Mouse (Mus musculus) MEL (cell line): ENCODE measurements around the gene Lonp1. TPM values are rescaled to one million over a fixed set of nuclear protein-coding genes. Genes with fewer than 3 reads are reported as not detected.

Experiments
- DNase-seq: peaks from one replicate; pipeline ENCODE4 v3.0.0; 2011; ENCODE audit warnings: low read depth, low spot score
- H3K27ac ChIP-seq: 2 replicates; pipeline ENCODE4 v1.5.1; 2012; ENCODE audit warnings: low read depth, mild to moderate bottlenecking, control low read depth, low read length, moderate library complexity; ENCODE audit not compliant: control insufficient read depth
- H3K27me3 ChIP-seq, 2 experiments: fragments of 150-350 bp in 1 of 2; sonication (generic) in 1 of 2; 2 replicates each; pipeline ENCODE4 v1.6.1; 2012; ENCODE audit warnings: low read length in 2 of 2, mild to moderate bottlenecking in 2 of 2, improper control_type of control experiment in 1 of 2, moderate library complexity in 1 of 2; ENCODE audit not compliant: insufficient read depth in 2 of 2, control insufficient read depth in 1 of 2
- H3K36me3 ChIP-seq, 2 experiments: 2 replicates each; pipeline ENCODE4 v1.6.1; 2012 to 2014; ENCODE audit warnings: low read length in 2 of 2, improper control_type of control experiment in 1 of 2, inconsistent platforms in 1 of 2, mild to moderate bottlenecking in 1 of 2; ENCODE audit not compliant: insufficient read depth in 2 of 2, control insufficient read depth in 1 of 2
- H3K4me1 ChIP-seq, 2 experiments: fragments of 150-350 bp in 1 of 2; sonication (generic) in 1 of 2; 2 replicates each; pipeline ENCODE4 v1.6.1; 2012; ENCODE audit warnings: low read length in 2 of 2, improper control_type of control experiment in 1 of 2, mild to moderate bottlenecking in 1 of 2; ENCODE audit not compliant: insufficient read depth in 2 of 2, control insufficient read depth in 1 of 2
- H3K4me3 ChIP-seq, 2 experiments: fragments of 150-350 bp in 1 of 2; sonication (generic) in 1 of 2; 2 replicates each; pipeline ENCODE4 v1.5.1; 2012; ENCODE audit warnings: low read depth in 2 of 2, low read length in 2 of 2, mild to moderate bottlenecking in 2 of 2, moderate library complexity in 2 of 2, control low read depth in 1 of 2, improper control_type of control experiment in 1 of 2; ENCODE audit not compliant: control insufficient read depth in 1 of 2, insufficient read depth in 1 of 2
- H3K79me2 ChIP-seq: 2 replicates; pipeline ENCODE4 v1.6.1; 2012; ENCODE audit warnings: mild to moderate bottlenecking, low read length, moderate library complexity; ENCODE audit not compliant: control insufficient read depth, poor library complexity, insufficient read depth
- H3K9ac ChIP-seq: 2 replicates; pipeline ENCODE4 v1.6.1; 2012; ENCODE audit warnings: low read depth, mild to moderate bottlenecking, control low read depth, low read length, moderate library complexity; ENCODE audit not compliant: control insufficient read depth, poor library complexity, severe bottlenecking
- H3K9me3 ChIP-seq: fragments of 150-350 bp; sonication (generic); replicated peaks from 2 replicates; pipeline ENCODE4 v1.6.1; 2012; ENCODE audit warnings: mild to moderate bottlenecking, low read length, improper control_type of control experiment, moderate library complexity; ENCODE audit not compliant: insufficient read depth
- BHLHE40 ChIP-seq: IDR thresholded peaks from 2 replicates; pipeline ENCODE4 v1.6.1; 2012; ENCODE audit warnings: low read depth, mild to moderate bottlenecking, inconsistent platforms, low read length, improper control_type of control experiment, borderline replicate concordance
- CHD1 ChIP-seq: IDR thresholded peaks from 2 replicates; pipeline ENCODE4 v1.6.1; 2012; ENCODE audit warnings: low read depth, mild to moderate bottlenecking, inconsistent platforms, low read length, improper control_type of control experiment
- CHD2 ChIP-seq: IDR thresholded peaks from 2 replicates; pipeline ENCODE4 v1.6.1; 2011; ENCODE audit warnings: low read length, improper control_type of control experiment
- CTCF ChIP-seq, 3 experiments: IDR thresholded peaks in 2 of 3; conservative IDR thresholded peaks in 1 of 3; 2 replicates each; pipeline ENCODE4 v1.5.1; 2011 to 2012; ENCODE audit warnings: low read length in 3 of 3, low read depth in 2 of 3, mild to moderate bottlenecking in 2 of 3, improper control_type of control experiment in 1 of 3, inconsistent platforms in 1 of 3, mixed read lengths in 1 of 3, moderate library complexity in 1 of 3; ENCODE audit not compliant: control insufficient read depth in 1 of 3, insufficient read depth in 1 of 3, poor library complexity in 1 of 3, severe bottlenecking in 1 of 3
- E2F4 ChIP-seq: IDR thresholded peaks from 2 replicates; pipeline ENCODE4 v1.6.1; 2011; ENCODE audit warnings: low read depth, low read length, improper control_type of control experiment, borderline replicate concordance
- ELF1 ChIP-seq: IDR thresholded peaks from 2 replicates; pipeline ENCODE4 v1.6.1; 2014; ENCODE audit warnings: low read depth, mild to moderate bottlenecking, inconsistent platforms, low read length, improper control_type of control experiment, moderate library complexity
- EP300 ChIP-seq, 2 experiments: IDR thresholded peaks; 2 replicates each; pipeline ENCODE4 v1.6.1; 2011; ENCODE audit warnings: improper control_type of control experiment in 2 of 2, low read length in 2 of 2, low read depth in 1 of 2, mild to moderate bottlenecking in 1 of 2
- ETS1 ChIP-seq: IDR thresholded peaks from 2 replicates; pipeline ENCODE4 v1.6.1; 2012; ENCODE audit warnings: low read depth, mild to moderate bottlenecking, inconsistent platforms, low read length, improper control_type of control experiment, moderate library complexity
- GATA1 ChIP-seq: IDR thresholded peaks from 2 replicates; pipeline ENCODE4 v1.6.1; 2011; ENCODE audit warnings: low read depth, low read length, improper control_type of control experiment
- HCFC1 ChIP-seq: IDR thresholded peaks from 2 replicates; pipeline ENCODE4 v1.6.1; 2012; ENCODE audit warnings: low read depth, mild to moderate bottlenecking, inconsistent platforms, low read length, improper control_type of control experiment, moderate library complexity
- JUND ChIP-seq: IDR thresholded peaks from 2 replicates; pipeline ENCODE4 v1.6.1; 2011; ENCODE audit warnings: low read depth, mild to moderate bottlenecking, improper control_type of control experiment, low read length
- KAT2A ChIP-seq: conservative IDR thresholded peaks from 2 replicates; pipeline ENCODE4 v1.6.1; 2012; ENCODE audit warnings: low read depth, low read length, improper control_type of control experiment, inconsistent platforms
- MAFK ChIP-seq: IDR thresholded peaks from 2 replicates; pipeline ENCODE4 v1.6.1; 2011; ENCODE audit warnings: low read depth, mild to moderate bottlenecking, low read length, improper control_type of control experiment, borderline replicate concordance
- MAX ChIP-seq: IDR thresholded peaks from 2 replicates; pipeline ENCODE4 v1.6.1; 2011; ENCODE audit warnings: low read length, improper control_type of control experiment
- MAZ ChIP-seq: IDR thresholded peaks from 2 replicates; pipeline ENCODE4 v1.6.1; 2012; ENCODE audit warnings: low read depth, mild to moderate bottlenecking, inconsistent platforms, low read length, improper control_type of control experiment
- MXI1 ChIP-seq: IDR thresholded peaks from 2 replicates; pipeline ENCODE4 v1.6.1; 2011; ENCODE audit warnings: mild to moderate bottlenecking, low read depth, low read length, improper control_type of control experiment
- MYB ChIP-seq: IDR thresholded peaks from 2 replicates; pipeline ENCODE4 v1.6.1; 2011; ENCODE audit warnings: mild to moderate bottlenecking, low read depth, low read length, improper control_type of control experiment
- MYC ChIP-seq: IDR thresholded peaks from 2 replicates; pipeline ENCODE4 v1.6.1; 2011; ENCODE audit warnings: low read depth, mild to moderate bottlenecking, low read length, improper control_type of control experiment, moderate library complexity
- NRF1 ChIP-seq: IDR thresholded peaks from 2 replicates; pipeline ENCODE4 v1.6.1; 2014; ENCODE audit warnings: low read depth, mild to moderate bottlenecking, inconsistent platforms, low read length, improper control_type of control experiment, moderate library complexity; ENCODE audit not compliant: poor library complexity, insufficient read depth, severe bottlenecking
- POLR2A ChIP-seq, 2 experiments: IDR thresholded peaks; 2 replicates each; pipeline ENCODE4 v1.6.1; 2011 to 2012; ENCODE audit warnings: low read length in 2 of 2, mild to moderate bottlenecking in 2 of 2, control low read depth in 1 of 2, improper control_type of control experiment in 1 of 2, low read depth in 1 of 2, moderate library complexity in 1 of 2; ENCODE audit not compliant: control insufficient read depth in 1 of 2, insufficient read depth in 1 of 2, poor library complexity in 1 of 2
- POLR2AphosphoS2 ChIP-seq: IDR thresholded peaks from 2 replicates; pipeline ENCODE4 v1.6.1; 2011; ENCODE audit warnings: low read length, improper control_type of control experiment
- POLR2AphosphoS5 ChIP-seq: IDR thresholded peaks from 2 replicates; pipeline ENCODE4 v1.6.1; 2012; ENCODE audit warnings: low read depth, borderline replicate concordance, mild to moderate bottlenecking, inconsistent platforms, low read length, moderate library complexity, mixed read lengths
- RAD21 ChIP-seq: IDR thresholded peaks from 2 replicates; pipeline ENCODE4 v1.6.1; 2011; ENCODE audit warnings: mild to moderate bottlenecking, low read depth, low read length, improper control_type of control experiment
- RCOR1 ChIP-seq: IDR thresholded peaks from 2 replicates; pipeline ENCODE4 v1.6.1; 2012; ENCODE audit warnings: low read depth, mild to moderate bottlenecking, inconsistent platforms, low read length, improper control_type of control experiment
- SIN3A ChIP-seq: IDR thresholded peaks from 2 replicates; pipeline ENCODE4 v1.6.1; 2012; ENCODE audit warnings: low read length, improper control_type of control experiment, inconsistent platforms
- SMC3 ChIP-seq: IDR thresholded peaks from 2 replicates; pipeline ENCODE4 v1.6.1; 2011; ENCODE audit warnings: low read depth, low read length, improper control_type of control experiment
- TAL1 ChIP-seq: IDR thresholded peaks from 2 replicates; pipeline ENCODE4 v1.6.1; 2012; ENCODE audit warnings: mild to moderate bottlenecking, inconsistent platforms, low read length, moderate library complexity, mixed read lengths
- TBP ChIP-seq: IDR thresholded peaks from 2 replicates; pipeline ENCODE4 v1.8.0; 2011; ENCODE audit warnings: low read depth, low read length, improper control_type of control experiment
- TCF12 ChIP-seq: IDR thresholded peaks from 2 replicates; pipeline ENCODE4 v1.6.1; 2014; ENCODE audit warnings: low read depth, mild to moderate bottlenecking, inconsistent platforms, low read length, improper control_type of control experiment, moderate library complexity
- UBTF ChIP-seq: IDR thresholded peaks from 2 replicates; pipeline ENCODE4 v1.6.1; 2012; ENCODE audit warnings: low read depth, mild to moderate bottlenecking, inconsistent platforms, low read length, improper control_type of control experiment, moderate library complexity, borderline replicate concordance; ENCODE audit not compliant: insufficient read depth
- USF1 ChIP-seq: IDR thresholded peaks from 2 replicates; pipeline ENCODE4 v1.6.1; 2014; ENCODE audit warnings: low read depth, mild to moderate bottlenecking, inconsistent platforms, low read length, improper control_type of control experiment, moderate library complexity
- USF2 ChIP-seq, 2 experiments: IDR thresholded peaks; 2 replicates each; pipeline ENCODE4 v1.6.1; 2011 to 2012; ENCODE audit warnings: improper control_type of control experiment in 2 of 2, low read length in 2 of 2, borderline replicate concordance in 1 of 2, inconsistent platforms in 1 of 2, low read depth in 1 of 2, mild to moderate bottlenecking in 1 of 2; ENCODE audit not compliant: insufficient read depth in 1 of 2
- ZC3H11A ChIP-seq: IDR thresholded peaks from 2 replicates; pipeline ENCODE4 v1.6.1; 2012; ENCODE audit warnings: low read depth, mild to moderate bottlenecking, inconsistent platforms, low read length, improper control_type of control experiment
- ZKSCAN1 ChIP-seq: IDR thresholded peaks from 2 replicates; pipeline ENCODE4 v1.6.1; 2012; ENCODE audit warnings: low read depth, mild to moderate bottlenecking, inconsistent platforms, low read length, improper control_type of control experiment, moderate library complexity
- ZMIZ1 ChIP-seq: IDR thresholded peaks from 2 replicates; pipeline ENCODE4 v1.6.1; 2012; ENCODE audit warnings: low read depth, mild to moderate bottlenecking, inconsistent platforms, low read length, improper control_type of control experiment, moderate library complexity
- ZNF384 ChIP-seq: IDR thresholded peaks from 2 replicates; pipeline ENCODE4 v1.6.1; 2012; ENCODE audit warnings: low read depth, mild to moderate bottlenecking, inconsistent platforms, low read length, improper control_type of control experiment
- polyA plus RNA-seq, 2 experiments: library from polyadenylated mRNA; stranded (reverse) in 1 of 2; unstranded in 1 of 2; fragments of >175 nt in 1 of 2; fragments of >200 nt in 1 of 2; gene quantifications; 2 replicates each; pipeline versions ENCODE4 v1.2.1 to v1.2.4; 2012; ENCODE audit warnings: low replicate concordance in 2 of 2, low read depth in 1 of 2; ENCODE audit not compliant: insufficient read length in 2 of 2, insufficient read depth in 1 of 2, missing spikeins in 1 of 2
- total RNA-seq: library from RNA; depleted of rRNA; stranded (reverse); fragments of 300-350 nt; gene quantifications from 2 replicates; pipeline ENCODE4 v1.2.3, GENCODE M21; 2012; rRNA removed

The Lonp1 gene
- total RNA-seq (162 and 203 TPM in 2 replicates), polyA plus RNA-seq (100 to 1,000 TPM; 197 to 296 TPM)

- Histone ChIP-seq H3K9me3 (no peaks in the 10 kb centered on the region), H3K4me3 (peak within 1 kb of the TSS; percentile 92 to 99), H3K27ac (peak within 1 kb of the TSS; percentile 96), H3K27me3 (no peaks in the 10 kb centered on the region), H3K36me3 (peaks cover 19 to 26% of the 10 kb centered on the region in 2 experiments), H3K79me2 (peaks cover 40% of the 10 kb centered on the region), H3K9ac (peak within 1 kb of the TSS; percentile 95), H3K4me1 (peaks cover 10 to 37% of the 10 kb centered on the region in 2 experiments; a peak in 3 of 4 replicates)
- peak; percentile 99 for DNase-seq
- TF ChIP-seq MAZ (peak; percentile 85), SMC3 (no peak), CHD1 (no peak), POLR2AphosphoS5 (no peak), MAFK (no peak), SIN3A (peak; percentile 96), MYC (peak; percentile 92), ZKSCAN1 (no peak), TAL1 (no peak), POLR2AphosphoS2 (peak; percentile 38; the same call in 1 of the 2 replicates), ELF1 (peak; percentile 56; the same call in 1 of the 2 replicates), UBTF (no peak), USF1 (peak; percentile 97), MAX (peak; percentile 95), RCOR1 (no peak), CHD2 (no peak), POLR2A (IDR thresholded peaks at IDR 0.05; ENCODE audit: control insufficient read depth in 1 of 2, insufficient read depth in 1 of 2, low read depth in 1 of 2, low read length in 2 of 2, poor library complexity in 1 of 2) (peak; percentile 67 to 86), TCF12 (peak; percentile 80), USF2 (IDR thresholded peaks at IDR 0.05; ENCODE audit: borderline replicate concordance in 1 of 2, insufficient read depth in 1 of 2, low read depth in 1 of 2, low read length in 2 of 2) (peak; percentile 45 to 84; a peak in 3 of 4 replicates), ZMIZ1 (peak; percentile 58; the same call in 1 of the 2 replicates), EP300 (IDR thresholded peaks at IDR 0.05; ENCODE audit: low read depth in 1 of 2, low read length in 2 of 2) (no peak; a peak in 1 of 4 replicates), ETS1 (peak; percentile 85), ZNF384 (no peak), KAT2A (peak; percentile 69; the same call in 1 of the 2 replicates), TBP (peak; percentile 55; the same call in 1 of the 2 replicates), MXI1 (peak; percentile 97), HCFC1 (peak; percentile 95), ZC3H11A (no peak; the same call in 1 of the 2 replicates), E2F4 (no peak), GATA1 (no peak), CTCF (IDR thresholded peaks at IDR 0.05 in 2 of 3, conservative IDR thresholded peaks at IDR 0.05 in 1 of 3; ENCODE audit: control insufficient read depth in 1 of 3, insufficient read depth in 1 of 3, low read depth in 2 of 3, low read length in 3 of 3, poor library complexity in 1 of 3, severe bottlenecking in 1 of 3) (no peak), BHLHE40 (peak; percentile 99), NRF1 (peak; percentile 57), RAD21 (no peak), MYB (no peak), JUND (no peak)
These were observed at the start of gene Lonp1 for GRCm38 (mm10) chr17:56626754-56627470. Gene Lonp1, minus strand, starts transcription at chr17:56626887.
